Mouse (Mus musculus) intestine, postnatal 0 days (tissue): ENCODE measurements around the gene Serpine1. TPM values are rescaled to one million over a fixed set of nuclear protein-coding genes. Genes with fewer than 3 reads are reported as not detected.

ENCODE experiments used
- ATAC-seq: fragments of 200-750 bp; cut with Nextera tagmentation; 2 replicates; pipeline ENCODE4 v1.8.0; 2017; ENCODE audit warnings: mild to moderate bottlenecking, moderate TSS enrichment, moderate library complexity
- H3K27ac ChIP-seq: fragments of 300-500 bp; sonication (generic); 2 replicates; pipeline ENCODE4 v1.5.1; 2014; ENCODE audit warnings: mild to moderate bottlenecking, low read depth, low read length, moderate library complexity
- H3K27me3 ChIP-seq: fragments of 300-500 bp; sonication (generic); replicated peaks from 2 replicates; pipeline ENCODE4 v1.6.1; 2014; ENCODE audit warnings: low read length, mixed read lengths; ENCODE audit not compliant: control insufficient read depth, insufficient read depth
- H3K36me3 ChIP-seq: fragments of 300-500 bp; sonication (generic); 2 replicates; pipeline ENCODE4 v1.6.1; 2014; ENCODE audit warnings: mild to moderate bottlenecking, moderate library complexity; ENCODE audit not compliant: control insufficient read depth, insufficient read depth
- H3K4me1 ChIP-seq: fragments of 300-500 bp; sonication (generic); replicated peaks from 2 replicates; pipeline ENCODE4 v1.6.1; 2014; ENCODE audit warnings: antibody characterized with exemption, low read length, mixed read lengths; ENCODE audit not compliant: control insufficient read depth, insufficient read depth
- H3K4me2 ChIP-seq: fragments of 300-500 bp; sonication (generic); replicated peaks from 2 replicates; pipeline ENCODE4 v1.6.1; 2014; ENCODE audit warnings: low read depth, mild to moderate bottlenecking, moderate library complexity
- H3K4me3 ChIP-seq: fragments of 300-500 bp; sonication (generic); 2 replicates; pipeline ENCODE4 v1.5.1; 2014; ENCODE audit warnings: low read depth, low read length
- H3K9ac ChIP-seq: fragments of 300-500 bp; sonication (generic); 2 replicates; pipeline ENCODE4 v1.6.1; 2014; ENCODE audit warnings: mild to moderate bottlenecking, low read depth, low read length
- H3K9me3 ChIP-seq: fragments of 300-500 bp; sonication (generic); 2 replicates; pipeline ENCODE4 v1.6.1; 2016; ENCODE audit warnings: mixed run types; ENCODE audit not compliant: control insufficient read depth
- CTCF ChIP-seq: sonication (generic); IDR thresholded peaks from 2 replicates; pipeline ENCODE4 v1.5.1; 2016; ENCODE audit warnings: low read depth, mild to moderate bottlenecking, control low read depth, antibody characterized with exemption, moderate library complexity
- WGBS: fragments of 180-500 bp; shearing (Covaris S2); extraction: QIAGEN DNeasy Blood & Tissue Kit; methylation state at CpG from one replicate; pipeline ENCODE4 v1.1.7; 2014; 5-methylcytosine and 5-hydroxymethylcytosine counted together
- polyA plus RNA-seq: library from polyadenylated mRNA; unstranded; fragments of >200 nt; fragmentation: Nextera tagmentation; extraction: Ambion mirVana; gene quantifications from 2 replicates; pipeline ENCODE4 v1.2.1, GENCODE M21; 2015

The Serpine1 gene
- polyA plus RNA-seq, 1 experiment from 2014 or later: 0.20 TPM

GRCm38 (mm10) chr5:137041442-137041841, 30.6 kb downstream of the Serpine1 start:
- Histone ChIP-seq H3K9me3 (no peaks in the 10 kb centered on the region), H3K9ac (no peak overlapping the region), H3K4me1 (0 out of 2 replicates have a peak, but pooled peaks cover 5% of the 10 kb centered on the region), H3K27ac (no peak overlapping the region), H3K4me3 (no peak overlapping the region), H3K4me2 (no peak overlapping the region), H3K36me3 (peaks cover 54% of the 10 kb centered on the region), H3K27me3 (no peaks in the 10 kb centered on the region)
- 86% methylated on average over 10 of the region's 10 CpGs for WGBS
- no peak for TF ChIP-seq CTCF
- no peak for ATAC-seq

- no peaks in the 10 kb centered on the region for H3K9me3 ChIP-seq
- H3K4me2 ChIP-seq: no peak overlapping the region
- H3K4me3 ChIP-seq: no peak overlapping the region
- TF ChIP-seq CTCF: no peak
- H3K9ac ChIP-seq: no peak overlapping the region
- H3K27ac ChIP-seq: no peak overlapping the region
- WGBS: 71% methylated on average over 10 of the region's 10 CpGs
- no peaks in the 10 kb centered on the region for H3K27me3 ChIP-seq
- H3K36me3 ChIP-seq: peaks cover 69% of the 10 kb centered on the region
- ATAC-seq: peak; percentile 64; the same call in 1 of the 2 replicates
- H3K4me1 ChIP-seq: no peaks in the 10 kb centered on the region
Observed at GRCm38 (mm10) chr5:137039453-137039852, 32.6 kb downstream of the Serpine1 start.

GRCm38 (mm10) chr5:137036211-137036610, 35.9 kb downstream of the Serpine1 start:
- TF ChIP-seq CTCF: no peak
- no peak overlapping the region for H3K4me3 ChIP-seq
- no peak overlapping the region for H3K4me2 ChIP-seq
- 82% methylated on average over 13 of the region's 13 CpGs for WGBS
- peaks cover 9% of the 10 kb centered on the region for H3K27me3 ChIP-seq
- no peak overlapping the region for H3K27ac ChIP-seq
- H3K4me1 ChIP-seq: peaks cover 8% of the 10 kb centered on the region; the same call in 1 of the 2 replicates
- no peak for ATAC-seq
- H3K36me3 ChIP-seq: peaks cover 55% of the 10 kb centered on the region
- H3K9ac ChIP-seq: no peak overlapping the region
- no peaks in the 10 kb centered on the region for H3K9me3 ChIP-seq

- peak; percentile 83 for ATAC-seq
- peak overlapping the region; percentile 78 for H3K4me2 ChIP-seq
Observed at GRCm38 (mm10) chr5:137032641-137033074, 39.4 kb downstream of the Serpine1 start.

GRCm38 (mm10) chr5:137032033-137032421, 40.0 kb downstream of the Serpine1 start:
- Histone ChIP-seq H3K9me3 (no peaks in the 10 kb centered on the region), H3K4me3 (peak overlapping the region; percentile 38), H3K36me3 (peaks cover 20% of the 10 kb centered on the region), H3K9ac (no peak overlapping the region), H3K27me3 (peaks cover 48% of the 10 kb centered on the region), H3K4me2 (peak overlapping the region; percentile 78), H3K27ac (no peak overlapping the region), H3K4me1 (peaks cover 8% of the 10 kb centered on the region; the same call in 1 of the 2 replicates)
- no peak for ATAC-seq
- WGBS: under 1% methylated on average over 32 of the region's 33 CpGs
- peak; percentile 40 for TF ChIP-seq CTCF

More at GRCm38 (mm10) chr5:137032641-137033074, 39.4 kb downstream of the Serpine1 start:
- WGBS: under 1% methylated on average over 47 of the region's 49 CpGs
- H3K27me3 ChIP-seq: peaks cover 44% of the 10 kb centered on the region
- H3K9ac ChIP-seq: peak overlapping the region; percentile 35; the same call in 1 of the 2 replicates
- peak overlapping the region; percentile 38 for H3K4me3 ChIP-seq
- peak; percentile 35; the same call in 1 of the 2 replicates for TF ChIP-seq CTCF
- no peak overlapping the region for H3K27ac ChIP-seq
- H3K36me3 ChIP-seq: peaks cover 26% of the 10 kb centered on the region
- peaks cover 8% of the 10 kb centered on the region; the same call in 1 of the 2 replicates for H3K4me1 ChIP-seq
- H3K9me3 ChIP-seq: no peaks in the 10 kb centered on the region

GRCm38 (mm10) chr5:137031076-137032032, 40.7 kb downstream of the Serpine1 start:
- H3K36me3 ChIP-seq: peaks cover 14% of the 10 kb centered on the region
- H3K27ac ChIP-seq: no peak overlapping the region
- no peak for ATAC-seq
- peak overlapping the region; percentile 78 for H3K4me2 ChIP-seq
- H3K27me3 ChIP-seq: peaks cover 51% of the 10 kb centered on the region
- 0 out of 2 replicates have a peak overlapping the region, but pooled peaks have one; percentile 7 for H3K9ac ChIP-seq
- no peak for TF ChIP-seq CTCF
- peak overlapping the region; percentile 38 for H3K4me3 ChIP-seq
- no peaks in the 10 kb centered on the region for H3K9me3 ChIP-seq
- under 1% methylated on average over 78 of the region's 78 CpGs for WGBS
- H3K4me1 ChIP-seq: peaks cover 8% of the 10 kb centered on the region; the same call in 1 of the 2 replicates
